Mouse (Mus musculus) thymus, postnatal 14 days (tissue): ENCODE results near the gene Xirp1.

ENCODE experiments used
- DNase-seq: peaks from one replicate; pipeline ENCODE4 v3.0.0; 2021

The Xirp1 gene

GRCm38 (mm10) chr9:120023086-120023811 lies at the start of gene Xirp1:
Xirp1 (minus strand) TSS chr9:120023598.
- DNase-seq = no peak

DNA sequence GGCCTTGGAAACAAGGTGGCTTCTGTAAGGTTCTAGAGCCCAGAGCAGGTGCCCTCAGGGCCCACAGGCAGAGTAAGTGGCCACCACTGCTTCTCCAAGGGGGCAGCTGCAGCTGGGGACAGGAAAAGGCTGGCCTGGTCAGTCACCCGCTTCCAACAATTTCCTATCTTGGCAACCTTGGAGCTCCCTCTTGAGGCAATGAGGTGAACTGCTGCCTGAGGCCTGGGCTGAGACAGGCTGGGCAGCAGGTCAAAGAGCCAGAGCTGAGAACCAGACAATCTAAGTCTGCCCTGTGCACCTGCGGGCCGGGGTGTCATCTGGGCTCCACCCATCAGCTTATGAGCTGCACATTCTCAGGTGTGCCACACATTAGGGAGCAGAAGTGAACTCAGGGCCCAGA lies 49.8 kb upstream of the Xirp1 start:
- DNase-seq = peak; percentile 62

DNA sequence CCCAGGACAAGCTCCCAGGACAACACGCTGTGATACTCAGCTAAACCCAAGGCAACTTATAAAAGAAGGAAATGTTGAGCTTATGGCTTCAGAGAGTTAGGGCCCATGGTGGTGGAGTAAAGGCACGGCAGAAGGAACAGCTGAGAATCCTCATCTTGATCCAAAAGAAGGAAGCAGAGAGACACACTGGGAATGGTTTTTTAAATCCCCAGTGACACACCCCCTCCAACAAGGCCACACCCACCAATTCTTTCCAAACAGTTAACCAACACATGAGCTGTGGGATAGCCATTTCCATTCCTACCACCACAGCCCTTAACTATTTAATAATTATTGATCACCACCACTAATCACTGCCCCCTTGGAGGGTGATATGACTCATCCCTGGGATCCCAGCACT lies 47.9 kb upstream of the Xirp1 start:
- no peak for DNase-seq

DNA sequence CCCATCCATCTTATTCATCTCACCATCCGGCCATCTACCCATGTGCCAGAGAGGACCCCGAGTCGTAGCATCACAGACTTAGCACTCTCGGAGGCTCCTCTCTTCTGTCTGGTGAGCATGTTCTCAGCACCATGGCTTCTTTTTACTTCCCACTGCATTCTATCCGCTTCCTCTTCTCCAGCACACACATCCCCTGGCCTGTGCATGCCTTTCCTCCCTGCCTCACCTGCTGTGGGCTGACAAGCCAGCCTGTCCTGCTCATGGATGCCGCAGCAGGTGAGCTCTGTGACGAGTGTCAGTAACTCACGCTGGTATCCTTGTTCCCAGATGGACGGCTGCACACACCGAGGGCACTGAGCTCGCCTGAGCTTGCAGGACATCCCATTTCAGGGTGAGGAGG lies 46.4 kb upstream of the Xirp1 start, which contains the start of gene Cx3cr1:
Cx3cr1 (minus strand) TSS at position 101 of the 400 bp plus-strand sequence.
- no peak for DNase-seq

DNA sequence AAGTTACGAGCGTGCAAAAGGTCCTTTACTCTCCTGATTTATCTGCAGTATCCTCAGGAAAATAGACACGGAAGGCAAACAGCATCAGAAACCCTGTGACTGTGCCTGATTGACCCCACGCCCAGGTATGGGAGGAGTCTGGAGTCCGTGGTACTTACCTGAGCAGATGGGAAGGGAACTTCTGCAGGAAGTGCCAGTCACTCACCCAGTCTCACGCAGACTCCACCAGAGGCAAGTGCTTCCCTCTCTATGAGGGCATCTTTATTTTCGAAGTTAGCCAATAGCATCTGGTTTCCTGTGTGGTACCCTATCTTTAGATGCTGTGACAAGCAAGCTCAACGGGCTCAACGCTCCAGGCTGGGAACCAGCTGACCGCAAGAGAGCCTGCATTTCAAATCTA lies 44.6 kb upstream of the Xirp1 start:
- no peak for DNase-seq

DNA sequence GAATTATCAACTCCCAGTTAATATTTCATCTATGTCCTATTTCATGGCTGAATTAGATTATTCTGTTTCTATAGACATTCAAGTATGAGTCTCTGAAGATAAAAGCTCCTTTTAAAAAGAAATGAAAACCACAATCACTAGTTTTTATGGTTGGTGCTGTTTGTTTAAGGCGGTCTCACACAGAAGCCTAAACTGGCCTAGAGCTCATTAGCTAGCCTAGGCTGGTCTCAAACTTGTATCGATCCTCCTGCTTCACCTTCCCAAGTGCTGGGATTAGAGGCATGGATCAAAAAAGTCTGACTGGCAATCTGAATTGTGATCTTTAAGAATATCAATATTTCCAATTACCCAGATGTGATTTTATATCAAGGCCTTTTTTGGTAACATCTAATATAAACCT lies 44.2 kb upstream of the Xirp1 start:
- no peak for DNase-seq

GRCm38 (mm10) chr9:120064317-120064716 lies 40.9 kb upstream of the Xirp1 start:
- no peak for DNase-seq

DNA sequence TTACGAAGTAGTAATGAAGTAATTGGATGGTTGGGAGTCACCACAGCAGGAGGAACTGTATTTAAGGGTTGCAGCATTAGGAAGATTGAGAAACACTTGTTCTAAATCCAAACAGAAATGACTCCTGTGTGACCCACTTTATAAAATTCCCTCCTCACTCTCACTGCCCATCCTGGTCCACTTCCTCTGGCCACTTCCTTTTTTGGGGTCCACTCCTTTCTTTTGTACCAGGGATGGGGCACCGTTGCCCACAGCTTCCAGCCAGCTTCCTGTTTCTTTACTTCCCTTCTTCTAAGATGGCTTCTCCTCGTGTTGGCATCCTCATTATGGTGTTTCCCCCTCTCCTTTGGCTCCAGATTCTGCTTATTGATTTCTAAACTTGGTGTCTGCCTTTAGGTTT lies 35.3 kb upstream of the Xirp1 start:
- DNase-seq = no peak

GRCm38 (mm10) chr9:120056201-120056600 lies 32.8 kb upstream of the Xirp1 start:
- no peak for DNase-seq

GRCm38 (mm10) chr9:120054545-120055277 lies 31.3 kb upstream of the Xirp1 start:
- DNase-seq = peak; percentile 53

- no peak for DNase-seq
These were observed 26.0 kb upstream of the Xirp1 start for GRCm38 (mm10) chr9:120049407-120049806.

DNA sequence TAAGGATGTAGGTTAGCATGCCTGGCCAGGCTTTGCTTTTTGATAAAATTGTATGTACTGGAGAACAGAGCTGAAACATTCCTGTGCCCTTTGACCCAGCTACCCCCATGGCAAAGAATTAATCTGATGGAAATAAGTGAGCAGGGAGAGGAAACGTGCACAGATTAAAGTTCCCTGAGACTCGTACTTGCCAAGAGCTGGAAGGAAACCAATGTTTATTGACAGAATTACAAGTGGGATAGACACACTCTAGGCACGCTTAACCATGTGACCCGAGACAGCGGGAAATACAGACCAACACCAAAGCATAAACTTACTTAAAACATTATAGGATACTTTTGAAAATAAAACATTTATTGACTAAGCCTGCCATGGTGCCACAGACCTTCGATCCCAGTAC lies 25.1 kb upstream of the Xirp1 start:
- DNase-seq = no peak

DNA sequence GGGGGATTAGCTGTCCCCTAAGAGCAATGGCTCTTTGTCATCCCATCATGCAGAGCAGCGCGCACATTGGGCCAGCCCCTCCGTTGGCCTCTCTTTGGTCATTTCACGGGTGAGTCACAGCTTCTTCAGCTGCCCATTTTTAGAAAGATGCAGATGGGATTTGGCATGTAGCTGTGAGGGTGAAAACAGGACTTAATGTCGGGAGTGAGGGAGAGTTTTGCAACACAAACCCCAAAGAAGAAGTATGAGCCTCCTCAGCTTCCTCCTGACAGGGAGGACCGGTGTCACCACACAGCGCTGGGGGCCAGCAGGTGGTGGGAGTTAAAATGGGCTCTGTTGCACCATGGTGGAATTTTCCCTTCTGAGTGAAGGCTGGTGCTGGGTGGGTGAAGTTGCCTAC lies 19.7 kb upstream of the Xirp1 start:
- no peak for DNase-seq

DNA sequence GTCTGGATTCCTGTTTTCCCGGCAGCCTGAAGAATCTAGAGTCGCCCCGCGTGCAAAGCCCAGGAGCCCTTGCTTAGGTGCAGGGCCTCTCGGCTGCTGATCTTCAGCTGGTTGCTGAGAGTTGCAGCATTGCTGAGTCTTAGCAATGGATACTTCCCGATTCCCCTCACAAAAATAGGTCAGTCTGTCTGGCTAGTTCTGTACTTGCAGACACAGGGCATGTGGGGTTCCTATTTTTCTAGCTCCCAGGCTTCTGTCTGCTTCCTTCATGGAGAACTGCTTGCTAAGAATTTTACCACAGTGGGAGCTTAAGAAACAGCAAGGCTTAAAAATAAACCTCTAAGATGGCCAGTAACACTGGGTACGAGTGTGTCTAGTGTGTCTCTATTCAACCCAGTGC lies 14.0 kb upstream of the Xirp1 start:
- no peak for DNase-seq

GRCm38 (mm10) chr9:120034375-120034774 lies 11.0 kb upstream of the Xirp1 start:
- DNase-seq = no peak

GRCm38 (mm10) chr9:120032710-120033109 lies 9.3 kb upstream of the Xirp1 start:
- no peak for DNase-seq

- DNase-seq = peak; percentile 67
These were observed 7.0 kb upstream of the Xirp1 start for GRCm38 (mm10) chr9:120030421-120030820.

DNA sequence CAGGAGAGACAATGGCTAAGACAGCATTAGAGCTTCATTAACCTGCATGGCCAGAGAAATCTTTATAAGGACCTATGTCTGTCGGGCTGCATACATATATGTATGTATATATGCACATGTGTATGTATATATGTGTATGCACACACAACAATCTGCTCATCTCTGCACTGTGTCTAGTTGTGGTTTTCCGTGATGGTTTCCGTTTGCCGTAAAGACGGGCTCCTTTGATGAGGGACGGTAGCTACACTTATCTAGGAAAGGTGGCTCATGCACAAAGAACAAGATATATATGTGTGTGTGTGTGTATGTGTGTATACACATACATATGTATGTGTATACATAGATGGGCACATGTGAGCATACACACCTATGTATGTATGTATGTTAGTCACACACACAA lies 6.5 kb upstream of the Xirp1 start:
- no peak for DNase-seq

- DNase-seq = peak; percentile 64
These were observed 4.2 kb upstream of the Xirp1 start for GRCm38 (mm10) chr9:120027401-120028151.

DNA sequence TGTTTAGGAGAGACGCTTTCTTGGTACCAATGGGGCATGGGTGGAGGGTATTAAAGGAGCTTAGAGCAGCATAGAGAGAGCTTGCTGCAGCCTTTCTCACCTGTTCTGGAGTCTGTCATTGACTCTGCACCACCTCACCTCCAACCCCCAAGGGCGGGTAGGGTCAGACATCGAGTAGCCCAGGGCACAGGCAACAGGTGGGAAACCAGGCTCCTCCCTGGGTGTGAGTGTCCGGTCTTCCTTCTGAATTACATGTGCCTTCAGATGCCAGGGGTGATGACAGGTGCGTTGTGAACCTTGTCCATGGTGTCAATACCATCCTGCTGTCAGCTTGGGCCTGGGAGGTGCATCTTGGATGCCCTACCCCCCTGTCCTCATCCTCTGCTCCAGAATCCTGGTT lies 1.2 kb upstream of the Xirp1 start:
- no peak for DNase-seq

GRCm38 (mm10) chr9:120024171-120024570 lies 773 bp upstream of the Xirp1 start:
- DNase-seq = no peak

DNA sequence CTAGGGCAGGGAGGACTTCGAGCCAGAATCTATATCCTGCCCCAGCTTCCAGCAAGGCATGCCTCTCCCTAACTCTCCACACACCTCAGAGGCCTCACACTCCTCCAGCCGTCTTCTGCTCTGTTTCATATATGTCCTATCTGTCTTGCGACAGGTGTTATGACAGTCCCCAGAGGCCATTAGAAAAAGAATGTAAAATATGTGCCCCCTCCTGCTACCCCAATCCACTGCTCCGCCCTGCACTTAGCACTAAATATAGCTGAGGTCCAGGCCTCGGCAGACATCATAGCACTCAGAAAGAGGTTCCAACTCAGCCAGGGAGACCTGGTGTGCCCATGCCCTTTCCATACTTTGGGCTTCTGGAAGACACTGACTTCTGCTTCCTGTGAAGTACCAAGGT lies 2.2 kb downstream of the Xirp1 start:
- no peak for DNase-seq

- DNase-seq = peak; percentile 82
These were observed 3.0 kb downstream of the Xirp1 start for GRCm38 (mm10) chr9:120020285-120020890.
